Mouse (Mus musculus) liver, embryonic 14.5 days (tissue): ENCODE results near the gene Gpr37.

Experiments used
- CTCF ChIP-seq: IDR thresholded peaks from 2 replicates; pipeline ENCODE4 v1.5.1; 2016; ENCODE audit warnings: antibody characterized with exemption, low read depth, control low read depth
- EP300 ChIP-seq: IDR thresholded peaks from 2 replicates; pipeline ENCODE4 v1.6.1; 2016; ENCODE audit warnings: antibody characterized with exemption, low read depth

DNA sequence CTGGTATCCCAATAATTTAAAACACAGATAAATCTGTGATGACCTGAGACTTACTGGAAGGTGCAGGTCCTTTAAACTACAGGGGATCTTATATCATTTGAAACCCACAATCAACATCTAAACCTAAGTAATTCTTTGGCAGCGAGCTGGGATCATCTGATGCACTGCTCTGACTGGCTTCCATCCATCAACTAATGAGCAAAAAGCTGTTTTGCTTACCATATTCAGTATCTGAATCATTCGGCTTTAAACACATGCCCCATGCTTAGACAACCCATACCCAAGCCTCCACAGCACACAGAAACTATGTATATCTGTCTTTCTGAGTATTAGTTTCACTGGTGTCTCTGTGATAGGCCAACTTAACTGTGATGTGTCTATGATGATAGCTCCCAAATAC is 6.1 kb downstream of the Gpr37 start:
- TF ChIP-seq EP300 (no peak), CTCF (no peak)
